Mouse (Mus musculus): ENCODE data around the gene Prim1. TPM values are rescaled to one million over a fixed set of nuclear protein-coding genes. Genes with fewer than 3 reads are reported as not detected.
A peak's percentile ranks its signal among the peaks of the same experiment; 100 is the strongest.
"Not testable (repeated sequence)": the region's sequence is repeated elsewhere in the genome, so short reads cannot be mapped to it uniquely, and the experiment has no call there.

The Prim1 gene
- polyA plus RNA-seq, 1 experiment from 2014 or later, result 27.3 TPM

DNA sequence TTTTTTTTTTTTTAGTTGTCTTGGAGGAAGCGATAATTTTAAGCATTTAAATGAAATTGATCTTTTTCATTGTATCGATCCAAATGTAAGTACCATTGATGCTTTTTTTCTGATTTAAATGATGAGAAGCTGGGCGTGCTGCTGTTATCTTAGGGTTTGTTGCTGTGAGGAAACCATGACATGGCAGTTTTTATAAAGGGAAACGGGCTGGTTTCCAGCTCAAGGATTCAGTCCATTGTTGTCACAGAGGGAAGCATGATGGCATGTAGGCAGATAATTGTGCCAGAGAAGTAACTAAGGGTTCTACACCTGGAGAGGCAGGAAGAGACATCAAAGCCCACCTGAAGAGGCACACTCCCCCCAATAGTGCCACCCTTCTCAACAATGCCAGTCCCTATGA is 54.2 kb downstream of the Prim1 start:
- Histone ChIP-seq H3K4me2 (replicated peaks; ENCODE audit: low read depth) (no peak overlapping the region), H3K9me3 (ENCODE audit: control insufficient read depth, low read length) (no peaks in the 10 kb centered on the region), H3K36me3 (ENCODE audit: control insufficient read depth, insufficient read depth, low read length) (peaks cover 13% of the 10 kb centered on the region), H3K9ac (ENCODE audit: low read length) (no peak overlapping the region), H3K27me3 (ENCODE audit: control insufficient read depth, insufficient read depth, low read length) (no peaks in the 10 kb centered on the region), H3K27ac (replicated peaks) (no peak overlapping the region), H3K4me3 (ENCODE audit: low read depth, low read length) (no peak overlapping the region), H3K4me1 (replicated peaks; ENCODE audit: control insufficient read depth, insufficient read depth) (no peaks in the 10 kb centered on the region)
- WGBS, result 90% methylated on average over 4 of the region's 4 CpGs
- DNase-seq (ENCODE audit: low spot score) (no peak), ATAC-seq (ENCODE audit: low FRiP score, low TSS enrichment) (no peak)
- TF ChIP-seq EP300 (optimal IDR thresholded peaks at IDR 0.05) (no peak), CTCF (IDR thresholded peaks at IDR 0.05; ENCODE audit: low read depth) (no peak)

DNA sequence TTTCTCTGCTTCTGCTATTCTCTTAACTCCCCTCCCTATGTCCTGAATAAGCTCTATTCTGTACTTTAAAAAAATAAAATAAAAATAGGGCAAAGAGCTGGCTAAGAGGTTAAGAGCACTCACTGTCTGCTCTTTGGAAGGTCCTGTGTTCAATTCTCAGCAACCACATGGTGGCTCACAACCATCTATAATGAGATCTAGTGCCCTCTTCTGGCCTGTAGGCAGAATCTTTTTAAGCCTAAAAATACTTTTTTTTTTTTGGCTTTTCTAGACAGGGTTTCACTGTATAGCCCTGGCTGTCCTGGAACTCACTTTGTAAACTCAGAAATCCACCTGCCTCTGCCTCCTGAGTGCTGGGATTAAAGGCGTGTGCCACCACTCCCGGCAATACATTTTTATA is 55.5 kb downstream of the Prim1 start:
- not testable (repeated sequence) for ATAC-seq (ENCODE audit: low FRiP score, low TSS enrichment); H3K9ac ChIP-seq (ENCODE audit: low read length); H3K27me3 ChIP-seq (ENCODE audit: control insufficient read depth, insufficient read depth, low read length); H3K9me3 ChIP-seq (ENCODE audit: control insufficient read depth, low read length); H3K4me1 ChIP-seq (replicated peaks; ENCODE audit: control insufficient read depth, insufficient read depth); H3K4me2 ChIP-seq (replicated peaks; ENCODE audit: low read depth); H3K27ac ChIP-seq (replicated peaks); H3K4me3 ChIP-seq (ENCODE audit: low read depth, low read length); DNase-seq (ENCODE audit: low spot score)
- peak; percentile 30 for TF ChIP-seq CTCF (IDR thresholded peaks at IDR 0.05; ENCODE audit: low read depth)
- H3K36me3 ChIP-seq (ENCODE audit: control insufficient read depth, insufficient read depth, low read length), result peaks cover 13% of the 10 kb centered on the region
- 95% methylated on average over 2 of the region's 2 CpGs for WGBS

- H3K9ac ChIP-seq (ENCODE audit: low read length); H3K4me3 ChIP-seq (ENCODE audit: low read depth, low read length); H3K27me3 ChIP-seq (ENCODE audit: control insufficient read depth, insufficient read depth, low read length); H3K36me3 ChIP-seq (ENCODE audit: control insufficient read depth, insufficient read depth, low read length); ATAC-seq (ENCODE audit: low FRiP score, low TSS enrichment); H3K4me1 ChIP-seq (replicated peaks; ENCODE audit: control insufficient read depth, insufficient read depth); H3K9me3 ChIP-seq (ENCODE audit: control insufficient read depth, low read length); H3K27ac ChIP-seq (replicated peaks); DNase-seq (ENCODE audit: low spot score); H3K4me2 ChIP-seq (replicated peaks; ENCODE audit: low read depth): not testable (repeated sequence)
- WGBS, result 73% methylated on average over 5 of the region's 5 CpGs
Measured at GRCm38 (mm10) chr10:128078269-128078668, 63.3 kb downstream of the Prim1 start.

Other genes starting within 250 kb of the Prim1 start
- not detected in 2 replicates for gene Rdh9, start 238.8 kb upstream of the Prim1 start, polyA plus RNA-seq (2015; fragmentation: Nextera tagmentation; extraction: Ambion mirVana)
- gene Rdh16, start 214.0 kb upstream of the Prim1 start, polyA plus RNA-seq (2015; fragmentation: Nextera tagmentation; extraction: Ambion mirVana), result 1.0 and 1.5 TPM in 2 replicates
- not detected in 2 replicates for gene Rdh19, start 165.2 kb upstream of the Prim1 start, polyA plus RNA-seq (2015; fragmentation: Nextera tagmentation; extraction: Ambion mirVana)
- gene Rdh16f2, start 148.7 kb upstream of the Prim1 start, polyA plus RNA-seq (2015; fragmentation: Nextera tagmentation; extraction: Ambion mirVana), result not detected in 2 replicates
- gene Rdh7, start 126.4 kb upstream of the Prim1 start, polyA plus RNA-seq (2015; fragmentation: Nextera tagmentation; extraction: Ambion mirVana), result 1.9 and 2.1 TPM in 2 replicates
- 24.6 and 24.7 TPM in 2 replicates for gene Sdr9c7, start 116.7 kb upstream of the Prim1 start, polyA plus RNA-seq (2015; fragmentation: Nextera tagmentation; extraction: Ambion mirVana)
- gene Hsd17b6, start 7.6 kb upstream of the Prim1 start, polyA plus RNA-seq (2015; fragmentation: Nextera tagmentation; extraction: Ambion mirVana), result 5.0 and 5.7 TPM in 2 replicates
- 618 and 628 TPM in 2 replicates for gene Naca, start 20.4 kb downstream of the Prim1 start, polyA plus RNA-seq (2015; fragmentation: Nextera tagmentation; extraction: Ambion mirVana)
- gene Ptges3, start 43.8 kb downstream of the Prim1 start, polyA plus RNA-seq (2015; fragmentation: Nextera tagmentation; extraction: Ambion mirVana), result 297 and 316 TPM in 2 replicates
- gene Atp5b, start 68.1 kb downstream of the Prim1 start, polyA plus RNA-seq (2015; fragmentation: Nextera tagmentation; extraction: Ambion mirVana), result 2,044 and 2,075 TPM in 2 replicates
- gene Baz2a, start 76.4 kb downstream of the Prim1 start, polyA plus RNA-seq (2015; fragmentation: Nextera tagmentation; extraction: Ambion mirVana), result 5.5 and 7.9 TPM in 2 replicates
- gene Rbms2, start 165.1 kb downstream of the Prim1 start, polyA plus RNA-seq (2015; fragmentation: Nextera tagmentation; extraction: Ambion mirVana), result 15.5 and 17.0 TPM in 2 replicates
- 0.53 and 0.64 TPM in 2 replicates for gene Gls2, start 179.3 kb downstream of the Prim1 start, polyA plus RNA-seq (2015; fragmentation: Nextera tagmentation; extraction: Ambion mirVana)
- gene Spryd4, start 196.6 kb downstream of the Prim1 start, polyA plus RNA-seq (2015; fragmentation: Nextera tagmentation; extraction: Ambion mirVana), result 25.6 and 26.1 TPM in 2 replicates
- not detected in 2 replicates for gene Mip, start 210.7 kb downstream of the Prim1 start, polyA plus RNA-seq (2015; fragmentation: Nextera tagmentation; extraction: Ambion mirVana)
- 8.9 and 10.5 TPM in 2 replicates for gene Timeless, start 216.9 kb downstream of the Prim1 start, polyA plus RNA-seq (2015; fragmentation: Nextera tagmentation; extraction: Ambion mirVana)
- gene Apon, start 238.9 kb downstream of the Prim1 start, polyA plus RNA-seq (2015; fragmentation: Nextera tagmentation; extraction: Ambion mirVana), result 0.13 TPM in 1 of 2 replicates, not detected in the other